Mouse (Mus musculus) embryonic facial prominence, embryonic 15.5 days (tissue): ENCODE results near the gene Tfip11. TPM values are rescaled to one million over a fixed set of nuclear protein-coding genes. Genes with fewer than 3 reads are reported as not detected.

Source experiments
- ATAC-seq: fragments of 200-750 bp; cut with Nextera tagmentation; 2 replicates; pipeline ENCODE4 v1.8.0; 2017; ENCODE audit warnings: low read depth, moderate TSS enrichment; ENCODE audit not compliant: insufficient number of reproducible peaks, low FRiP score, low TSS enrichment
- H3K27ac ChIP-seq: fragments of 300-500 bp; sonication (generic); replicated peaks from 2 replicates; pipeline ENCODE4 v1.5.1; 2015; ENCODE audit warnings: mild to moderate bottlenecking, inconsistent platforms
- H3K27me3 ChIP-seq: fragments of 300-500 bp; sonication (generic); 2 replicates; pipeline ENCODE4 v1.6.1; 2015; ENCODE audit warnings: inconsistent platforms
- H3K36me3 ChIP-seq: fragments of 300-500 bp; sonication (generic); 2 replicates; pipeline ENCODE4 v1.6.1; 2015; ENCODE audit warnings: mild to moderate bottlenecking, inconsistent platforms
- H3K4me1 ChIP-seq: fragments of 300-500 bp; sonication (generic); 2 replicates; pipeline ENCODE4 v1.6.1; 2015; ENCODE audit warnings: inconsistent platforms
- H3K4me2 ChIP-seq: fragments of 300-500 bp; sonication (generic); replicated peaks from 2 replicates; pipeline ENCODE4 v1.6.1; 2015; ENCODE audit warnings: mild to moderate bottlenecking, inconsistent platforms
- H3K4me3 ChIP-seq: fragments of 300-500 bp; sonication (generic); replicated peaks from 2 replicates; pipeline ENCODE4 v1.5.1; 2015; ENCODE audit warnings: mild to moderate bottlenecking, inconsistent platforms
- H3K9ac ChIP-seq: fragments of 300-500 bp; sonication (generic); 2 replicates; pipeline ENCODE4 v1.6.1; 2015; ENCODE audit warnings: inconsistent platforms
- H3K9me3 ChIP-seq: fragments of 300-500 bp; sonication (generic); replicated peaks from 2 replicates; pipeline ENCODE4 v1.6.1; 2016; ENCODE audit warnings: inconsistent platforms
- WGBS: fragments of 180-500 bp; shearing (Covaris S2); methylation state at CpG from one replicate; pipeline ENCODE4 v1.1.7; 2015; 5-methylcytosine and 5-hydroxymethylcytosine counted together
- polyA plus RNA-seq: library from polyadenylated mRNA; unstranded; fragments of >200 nt; fragmentation: Nextera tagmentation; extraction: Ambion mirVana; gene quantifications from 2 replicates; pipeline ENCODE4 v1.2.1, GENCODE M21; 2015

Gene Tfip11
- polyA plus RNA-seq, 1 experiment from 2014 or later, result 31.1 TPM

DNA sequence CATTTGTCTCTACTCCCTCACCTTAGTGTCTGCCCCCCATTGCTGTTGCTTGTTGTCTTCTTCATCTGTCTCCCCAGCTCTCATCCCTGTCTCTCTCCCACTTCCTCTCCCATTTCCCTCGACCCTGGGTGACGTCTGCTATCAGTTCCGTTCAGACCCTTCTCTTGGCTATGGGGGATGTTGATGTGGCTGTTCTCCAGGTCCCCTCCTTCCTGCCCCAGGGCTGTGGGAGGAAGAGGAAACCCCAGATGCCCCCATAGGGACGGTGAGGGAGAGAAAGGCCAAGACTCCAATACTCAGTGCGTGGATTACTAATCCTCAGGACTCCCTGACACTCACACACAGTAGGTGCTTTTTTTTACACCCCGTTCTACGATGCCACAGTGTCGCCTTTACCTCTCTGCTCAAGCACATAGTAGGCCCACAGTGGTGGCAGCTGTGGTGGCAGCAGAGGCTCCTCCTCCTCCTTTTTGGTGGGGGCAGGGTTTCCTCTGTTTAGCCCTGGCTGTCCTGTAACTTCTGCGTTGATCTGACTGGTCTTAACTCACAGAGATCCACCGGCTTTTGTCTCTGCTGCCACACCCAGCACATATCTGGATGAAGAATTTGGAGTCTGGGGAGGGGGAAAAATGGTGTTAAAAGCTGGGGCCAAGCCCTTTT lies 42.5 kb upstream of the Tfip11 start:
- H3K36me3 ChIP-seq, result no peaks in the 10 kb centered on the region
- H3K27me3 ChIP-seq, result no peaks in the 10 kb centered on the region
- WGBS, result 59% methylated on average over 10 of the region's 10 CpGs
- H3K9ac ChIP-seq, result no peak overlapping the region
- no peaks in the 10 kb centered on the region for H3K9me3 ChIP-seq
- no peak for ATAC-seq
- H3K4me3 ChIP-seq, result no peak overlapping the region
- H3K4me2 ChIP-seq, result no peak overlapping the region
- H3K27ac ChIP-seq, result no peak overlapping the region
- peaks cover 75% of the 10 kb centered on the region for H3K4me1 ChIP-seq

DNA sequence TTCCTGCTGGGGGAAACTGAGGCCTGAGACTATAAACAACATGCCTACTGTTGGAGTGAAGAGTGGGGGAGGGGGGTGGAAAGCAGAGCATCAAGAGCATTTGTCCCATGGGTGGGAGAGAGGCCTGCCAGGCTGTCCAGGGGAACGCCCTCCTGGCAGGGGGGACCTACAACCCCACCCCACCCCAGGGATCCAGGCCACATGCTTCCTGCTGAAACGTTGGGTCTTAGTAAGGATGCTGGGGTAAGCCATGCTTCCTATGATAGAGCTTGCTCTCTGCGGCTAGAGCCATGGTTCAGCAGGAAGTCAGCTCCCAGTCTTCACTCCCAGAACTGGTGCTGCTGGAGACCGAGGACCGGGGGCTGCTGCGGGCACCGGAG lies 42.0 kb upstream of the Tfip11 start:
- H3K9me3 ChIP-seq, result no peaks in the 10 kb centered on the region
- no peak for ATAC-seq
- no peak overlapping the region for H3K9ac ChIP-seq
- no peak overlapping the region for H3K4me2 ChIP-seq
- H3K36me3 ChIP-seq, result no peaks in the 10 kb centered on the region
- no peaks in the 10 kb centered on the region for H3K27me3 ChIP-seq
- H3K4me3 ChIP-seq, result no peak overlapping the region
- no peak overlapping the region for H3K27ac ChIP-seq
- H3K4me1 ChIP-seq, result peaks cover 73% of the 10 kb centered on the region
- WGBS, result 69% methylated on average over 7 of the region's 7 CpGs

DNA sequence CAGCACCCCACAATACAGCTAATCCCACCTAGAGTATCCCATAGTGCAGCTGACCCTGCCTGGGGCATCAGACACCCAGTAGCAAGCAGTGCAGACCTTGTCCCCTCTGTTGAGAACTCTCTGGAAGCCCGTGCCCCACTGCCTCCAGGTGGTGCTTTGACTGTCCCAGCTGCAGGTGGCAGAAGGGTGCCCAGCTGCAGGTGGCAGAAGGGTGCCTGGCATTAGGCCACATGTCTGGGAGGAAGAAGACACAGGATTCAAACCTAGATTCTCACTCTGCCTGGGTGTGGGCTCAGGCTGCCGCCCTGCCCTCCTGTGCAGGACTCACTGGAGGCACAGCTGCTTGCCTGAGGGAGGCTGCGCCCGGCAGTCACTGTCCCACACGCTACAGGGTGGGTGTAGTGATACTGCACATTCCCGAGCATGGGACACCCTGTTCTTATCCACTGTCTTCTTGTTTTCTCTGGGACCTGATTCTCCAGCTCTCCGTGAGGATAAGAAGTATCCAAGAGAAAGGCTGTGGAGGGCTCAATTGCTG lies 40.5 kb upstream of the Tfip11 start:
- Histone ChIP-seq H3K27ac (no peak overlapping the region), H3K9ac (no peak overlapping the region), H3K36me3 (no peaks in the 10 kb centered on the region), H3K4me1 (peaks cover 61% of the 10 kb centered on the region), H3K9me3 (no peaks in the 10 kb centered on the region), H3K4me2 (no peak overlapping the region), H3K27me3 (no peaks in the 10 kb centered on the region), H3K4me3 (no peak overlapping the region)
- 83% methylated on average over 7 of the region's 7 CpGs for WGBS
- no peak for ATAC-seq

DNA sequence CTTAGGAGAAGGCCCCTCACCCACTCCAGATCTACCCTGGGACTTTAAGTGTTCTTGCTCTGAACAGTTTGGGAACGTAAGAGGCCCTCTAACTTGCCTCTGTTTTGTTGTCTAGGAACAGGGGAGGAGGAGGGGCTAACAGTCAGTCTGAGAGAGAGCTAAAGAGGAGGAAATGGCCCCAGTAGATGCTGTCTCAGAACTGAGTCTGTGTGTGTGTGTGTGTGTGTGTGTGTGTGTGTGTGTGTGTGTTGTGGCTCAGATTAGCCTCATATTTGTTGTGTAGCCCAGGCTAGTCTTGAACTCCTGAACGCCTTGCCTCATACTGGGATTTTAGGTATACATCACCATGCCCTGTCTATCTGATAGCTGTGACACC lies 39.6 kb upstream of the Tfip11 start:
- Histone ChIP-seq H3K27ac (no peak overlapping the region), H3K27me3 (no peaks in the 10 kb centered on the region), H3K4me3 (no peak overlapping the region), H3K4me1 (peaks cover 56% of the 10 kb centered on the region), H3K4me2 (no peak overlapping the region), H3K9ac (no peak overlapping the region), H3K36me3 (no peaks in the 10 kb centered on the region), H3K9me3 (no peaks in the 10 kb centered on the region)
- 67% methylated on average over 2 of the region's 2 CpGs for WGBS
- no peak for ATAC-seq

DNA sequence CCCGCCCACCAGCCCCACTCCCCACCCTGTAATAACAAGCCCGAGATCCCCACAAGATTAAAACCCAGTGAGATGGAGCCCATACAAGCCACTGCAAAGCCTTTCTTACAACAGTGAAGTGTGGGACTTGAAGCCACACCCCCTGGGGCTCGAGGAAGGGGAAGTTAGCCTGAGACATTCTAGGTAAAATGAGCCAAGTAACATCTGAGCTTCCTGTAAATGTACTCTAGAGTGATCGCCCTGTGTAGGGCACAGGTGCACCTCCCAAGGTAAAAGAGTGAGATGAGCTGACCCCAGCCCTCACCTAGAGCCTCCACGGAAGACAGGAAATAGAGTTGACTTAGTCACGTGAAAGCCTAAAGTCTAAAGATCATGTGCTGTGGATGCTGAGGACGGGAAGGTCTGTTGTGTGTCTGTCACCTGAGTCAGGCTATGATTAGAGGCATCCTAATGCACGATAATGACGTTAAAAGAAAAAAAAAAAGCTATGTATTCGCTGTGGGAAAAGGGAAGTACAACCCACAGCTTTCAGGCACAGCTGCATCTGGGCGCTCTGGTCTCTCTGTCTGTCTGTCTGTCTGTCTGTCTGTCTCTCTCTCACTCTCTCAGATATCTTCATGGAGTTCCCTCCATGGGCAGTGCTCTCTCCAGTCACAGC lies 39.0 kb upstream of the Tfip11 start:
- Histone ChIP-seq H3K36me3 (no peaks in the 10 kb centered on the region), H3K9me3 (no peaks in the 10 kb centered on the region), H3K4me2 (no peak overlapping the region), H3K4me3 (no peak overlapping the region), H3K9ac (no peak overlapping the region), H3K4me1 (peaks cover 56% of the 10 kb centered on the region), H3K27me3 (no peaks in the 10 kb centered on the region), H3K27ac (no peak overlapping the region)
- 65% methylated on average over 11 of the region's 11 CpGs for WGBS
- ATAC-seq, result no peak

DNA sequence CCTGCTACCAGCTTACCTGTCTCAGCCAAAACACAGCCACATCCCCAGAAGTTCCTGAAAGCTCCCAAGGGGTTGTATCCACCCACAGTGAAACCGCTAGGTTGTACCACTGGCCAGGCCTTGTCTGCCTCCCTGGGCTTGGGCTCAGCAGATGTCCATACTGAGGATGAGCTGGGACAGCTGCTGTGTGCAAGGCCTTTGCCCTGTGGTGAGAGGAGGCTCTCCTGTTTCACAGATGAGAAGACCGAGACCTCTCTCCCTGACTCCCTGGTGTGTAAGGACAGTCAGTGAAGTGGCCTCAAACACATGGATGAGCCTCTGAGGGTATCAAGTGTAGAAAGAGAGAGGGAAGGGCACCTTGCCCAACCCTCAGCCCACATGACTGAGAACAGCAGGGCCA lies 38.5 kb upstream of the Tfip11 start:
- Histone ChIP-seq H3K4me3 (no peak overlapping the region), H3K27me3 (no peaks in the 10 kb centered on the region), H3K9me3 (no peaks in the 10 kb centered on the region), H3K27ac (no peak overlapping the region), H3K4me2 (no peak overlapping the region), H3K4me1 (peaks cover 54% of the 10 kb centered on the region), H3K9ac (no peak overlapping the region), H3K36me3 (no peaks in the 10 kb centered on the region)
- ATAC-seq, result no peak
- WGBS, result 82% methylated on average over 2 of the region's 2 CpGs

DNA sequence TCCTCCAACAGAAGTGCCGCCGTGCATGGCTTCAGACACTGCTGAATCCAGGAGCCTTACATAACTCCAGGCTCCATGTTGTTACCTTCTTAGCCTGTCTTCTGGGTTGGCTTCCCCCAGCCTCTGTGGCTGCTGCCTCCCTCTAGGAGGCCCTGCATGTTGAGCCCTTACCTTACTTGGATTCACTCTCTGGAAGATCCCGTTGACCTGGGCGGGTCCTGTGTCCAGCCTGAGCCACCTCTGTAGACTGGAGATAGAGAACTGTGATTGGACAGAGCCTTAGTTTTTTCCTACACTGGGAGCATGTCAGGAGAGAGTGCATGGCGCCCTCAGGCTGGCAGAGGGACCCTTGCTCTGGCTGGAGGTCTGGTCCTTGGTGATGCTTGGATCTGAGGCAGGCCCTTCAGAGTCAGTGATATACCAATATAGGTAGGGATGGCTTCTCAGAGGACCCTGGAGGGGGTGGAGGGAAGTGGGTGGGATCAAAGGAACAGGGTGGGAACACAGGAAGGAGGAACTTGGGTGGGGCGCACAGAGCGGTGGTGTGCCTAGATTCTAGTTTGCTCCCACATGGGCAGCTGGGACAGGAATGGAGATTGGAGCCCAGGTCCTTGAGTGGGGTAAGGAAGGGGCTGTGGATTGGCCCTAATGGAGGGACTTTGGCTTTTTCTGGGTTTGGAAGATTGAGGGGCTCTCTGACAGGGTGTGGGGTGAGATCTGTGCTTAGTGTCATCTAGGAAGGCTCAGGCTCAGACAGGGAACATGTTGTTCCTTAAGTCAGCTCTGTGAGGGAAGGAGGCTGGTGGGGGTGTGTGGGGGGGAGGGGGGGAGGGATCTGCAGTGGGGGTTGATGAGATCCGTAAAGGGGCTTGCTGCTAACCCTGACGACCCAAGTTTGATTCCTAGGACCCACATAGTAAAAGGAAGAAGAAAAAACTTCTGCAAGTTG lies 37.7 kb upstream of the Tfip11 start:
- Histone ChIP-seq H3K4me3 (no peak overlapping the region), H3K27me3 (no peaks in the 10 kb centered on the region), H3K4me1 (peaks cover 46% of the 10 kb centered on the region), H3K9ac (no peak overlapping the region), H3K27ac (no peak overlapping the region), H3K4me2 (no peak overlapping the region), H3K36me3 (no peaks in the 10 kb centered on the region), H3K9me3 (no peaks in the 10 kb centered on the region)
- 82% methylated on average over 9 of the region's 9 CpGs for WGBS
- no peak for ATAC-seq

DNA sequence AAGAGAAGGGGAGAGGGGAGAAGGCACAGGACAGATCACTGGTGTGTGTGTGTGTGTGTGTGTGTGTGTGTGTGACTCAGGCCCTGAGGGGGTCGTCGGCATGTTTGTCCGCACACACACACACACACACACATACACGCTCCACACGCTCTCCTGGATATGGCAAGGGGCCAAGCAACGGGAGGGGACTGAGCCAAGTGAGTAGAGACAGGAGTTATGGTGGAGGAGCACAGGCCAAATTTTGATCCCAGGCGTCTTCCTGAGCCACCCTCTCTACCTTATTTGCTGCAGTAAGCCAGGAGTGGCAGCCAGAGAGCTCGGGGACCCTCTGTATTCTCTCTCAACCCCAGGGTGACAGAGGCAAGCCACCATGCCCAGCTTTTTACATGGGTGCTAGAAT lies 36.9 kb upstream of the Tfip11 start:
- 31% methylated on average over 6 of the region's 8 CpGs for WGBS
- no peak for ATAC-seq
- Histone ChIP-seq H3K4me1 (peaks cover 41% of the 10 kb centered on the region), H3K36me3 (no peaks in the 10 kb centered on the region), H3K27me3 (no peaks in the 10 kb centered on the region), H3K27ac (no peak overlapping the region), H3K9me3 (no peaks in the 10 kb centered on the region), H3K4me2 (no peak overlapping the region), H3K9ac (no peak overlapping the region), H3K4me3 (no peak overlapping the region)

DNA sequence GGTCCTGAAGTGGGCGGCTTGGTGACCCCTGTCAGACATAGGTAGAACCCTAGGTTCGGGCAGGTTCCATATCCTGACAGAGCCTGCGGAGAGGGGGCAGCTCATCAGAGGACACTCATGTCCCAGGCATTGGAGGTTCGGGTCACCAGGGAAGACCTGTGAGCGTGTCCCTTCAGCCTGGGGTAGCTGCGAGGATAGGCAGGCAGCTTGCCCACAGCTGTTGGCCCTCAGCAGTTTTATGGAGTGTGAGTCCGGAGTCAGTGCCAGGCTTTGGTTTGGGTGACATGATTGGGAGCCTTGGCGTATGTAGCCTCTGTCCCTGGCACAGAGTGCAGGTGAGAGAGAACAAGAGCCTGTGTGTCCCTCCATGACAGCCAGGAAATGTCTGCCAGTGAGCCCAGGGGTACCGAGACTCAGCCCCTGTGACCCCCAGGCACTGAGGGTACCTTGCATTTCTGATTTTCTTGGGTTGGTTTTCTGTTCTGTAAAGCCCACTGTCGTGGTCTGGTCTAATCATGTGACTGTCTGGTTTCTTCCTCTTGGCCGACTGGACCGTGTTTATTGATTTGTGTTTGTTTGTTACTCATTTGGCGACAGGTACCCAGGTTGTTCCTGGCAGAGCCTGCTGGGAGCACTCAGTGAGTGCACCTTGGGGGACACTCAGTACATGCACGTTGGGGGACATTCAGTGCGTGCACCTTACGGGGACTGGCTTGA lies 36.2 kb upstream of the Tfip11 start:
- no peak overlapping the region for H3K4me2 ChIP-seq
- no peaks in the 10 kb centered on the region for H3K27me3 ChIP-seq
- WGBS, result 82% methylated on average over 16 of the region's 16 CpGs
- H3K4me3 ChIP-seq, result no peak overlapping the region
- ATAC-seq, result no peak
- no peak overlapping the region for H3K9ac ChIP-seq
- H3K4me1 ChIP-seq, result peaks cover 46% of the 10 kb centered on the region
- no peaks in the 10 kb centered on the region for H3K9me3 ChIP-seq
- no peak overlapping the region for H3K27ac ChIP-seq
- H3K36me3 ChIP-seq, result no peaks in the 10 kb centered on the region

DNA sequence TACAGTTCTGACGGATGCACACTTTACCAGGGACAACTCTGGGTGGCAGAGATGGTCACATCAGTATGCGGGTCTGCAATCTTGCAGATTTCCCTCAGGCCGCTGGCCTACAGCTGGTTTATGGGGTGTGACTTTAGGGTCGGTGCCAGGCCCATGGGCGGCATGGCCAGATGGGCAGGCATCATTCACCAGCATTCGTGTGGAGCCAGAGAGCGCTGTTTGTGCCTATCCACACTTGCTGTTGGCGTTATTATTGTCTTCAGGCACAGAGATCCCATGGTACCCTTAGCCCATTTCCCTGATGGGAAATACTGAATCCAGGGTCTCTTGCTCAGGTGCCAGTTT lies 35.6 kb upstream of the Tfip11 start:
- Histone ChIP-seq H3K27me3 (no peaks in the 10 kb centered on the region), H3K9ac (no peak overlapping the region), H3K4me2 (no peak overlapping the region), H3K9me3 (no peaks in the 10 kb centered on the region), H3K4me1 (peaks cover 48% of the 10 kb centered on the region), H3K4me3 (no peak overlapping the region), H3K36me3 (no peaks in the 10 kb centered on the region), H3K27ac (no peak overlapping the region)
- ATAC-seq, result no peak
- 92% methylated on average over 8 of the region's 8 CpGs for WGBS

DNA sequence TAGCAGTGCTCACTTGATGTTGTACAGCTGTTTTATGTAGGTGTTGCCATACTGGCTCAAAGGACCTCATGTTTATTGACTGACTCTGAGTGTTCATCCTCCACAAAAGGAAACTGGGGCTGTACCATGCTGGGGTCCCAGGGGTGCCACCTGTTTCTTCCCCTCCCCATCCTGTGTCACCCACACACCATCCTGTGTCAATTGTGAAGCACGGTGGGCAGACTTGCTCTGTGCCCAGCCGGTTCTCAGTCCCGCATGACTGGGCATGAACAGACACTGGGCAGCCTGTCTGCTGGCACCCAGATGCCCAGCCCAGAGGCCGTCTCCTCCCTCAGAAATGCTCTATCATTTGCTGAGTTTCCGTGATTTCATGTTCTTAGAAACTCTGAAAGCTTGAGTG lies 34.3 kb upstream of the Tfip11 start:
- Histone ChIP-seq H3K4me1 (peaks cover 48% of the 10 kb centered on the region), H3K27ac (no peak overlapping the region), H3K9ac (no peak overlapping the region), H3K4me2 (no peak overlapping the region), H3K36me3 (no peaks in the 10 kb centered on the region), H3K27me3 (no peaks in the 10 kb centered on the region), H3K9me3 (no peaks in the 10 kb centered on the region), H3K4me3 (no peak overlapping the region)
- WGBS, result 75% methylated on average over 5 of the region's 5 CpGs
- ATAC-seq, result no peak
